Mouse (Mus musculus) CD4-positive, CD25-positive, alpha-beta regulatory T cell, adult 4 months (primary cell): ENCODE results near the gene Tubg2. TPM values are rescaled to one million over a fixed set of nuclear protein-coding genes. Genes with fewer than 3 reads are reported as not detected.
A peak's percentile ranks its signal among the peaks of the same experiment; 100 is the strongest.
"Not testable (repeated sequence)": the region's sequence is repeated elsewhere in the genome, so short reads cannot be mapped to it uniquely, and the experiment has no call there.

Experiments used
- ATAC-seq: one replicate; pipeline ENCODE4 v1.8.0; 2017
- polyA plus RNA-seq, 2 experiments: library from polyadenylated mRNA; unstranded; fragments of 100-300 nt; shearing (Covaris generic); gene quantifications; one replicate each; pipeline ENCODE4 v1.2.1; 2017

Gene Tubg2
- polyA plus RNA-seq = 1 to 10 TPM; 1.4 to 3.5 TPM

GRCm38 (mm10) chr11:101155728-101156371 lies at the start of gene Tubg2:
Gene Tubg2, plus strand, starts transcription at chr11:101155907.
- peak; percentile 71 for ATAC-seq

DNA sequence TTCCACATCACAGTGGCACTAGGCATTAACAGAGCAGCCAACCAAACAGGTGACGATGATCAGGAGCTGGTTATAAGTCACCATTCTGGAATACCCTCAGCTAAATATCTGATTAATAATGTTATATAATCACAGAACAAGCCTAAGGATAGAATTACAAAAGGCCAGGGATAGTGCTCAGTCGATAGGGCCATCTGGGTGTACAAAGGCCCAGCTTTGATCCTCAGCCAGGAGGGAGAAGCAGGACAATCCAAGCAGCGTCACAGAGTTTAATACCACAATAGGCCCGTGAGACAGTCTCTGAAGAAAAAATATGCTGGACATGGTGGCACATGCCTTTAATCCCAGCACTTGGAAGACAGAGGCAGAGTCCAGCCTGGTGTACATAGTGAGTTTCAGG lies 46.4 kb upstream of the Tubg2 start:
- ATAC-seq = no peak

- ATAC-seq = no peak
These were observed 45.0 kb upstream of the Tubg2 start for GRCm38 (mm10) chr11:101110708-101111107.

- no peak for ATAC-seq
These were observed 44.5 kb upstream of the Tubg2 start for GRCm38 (mm10) chr11:101111178-101111577.

- no peak for ATAC-seq
These were observed 43.5 kb upstream of the Tubg2 start for GRCm38 (mm10) chr11:101112186-101112585.

DNA sequence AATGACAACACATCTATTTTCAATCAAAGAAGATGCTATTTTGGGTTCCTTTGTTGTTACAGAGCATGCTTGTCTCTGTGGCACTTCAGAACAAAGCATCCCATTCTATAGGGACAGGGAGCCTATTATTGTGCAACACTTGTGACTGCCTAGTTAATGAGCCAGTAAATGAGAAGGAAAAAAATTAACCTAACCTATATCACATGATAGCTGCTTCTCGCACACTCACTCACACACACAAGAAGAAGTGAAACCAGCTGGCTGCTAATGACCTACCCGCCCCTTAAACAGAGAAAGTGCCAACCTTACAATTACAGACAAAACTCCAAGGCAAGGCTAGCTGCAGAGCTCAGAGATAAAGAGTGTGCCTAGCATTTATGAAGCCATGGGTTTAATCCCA lies 40.1 kb upstream of the Tubg2 start:
- ATAC-seq = no peak

DNA sequence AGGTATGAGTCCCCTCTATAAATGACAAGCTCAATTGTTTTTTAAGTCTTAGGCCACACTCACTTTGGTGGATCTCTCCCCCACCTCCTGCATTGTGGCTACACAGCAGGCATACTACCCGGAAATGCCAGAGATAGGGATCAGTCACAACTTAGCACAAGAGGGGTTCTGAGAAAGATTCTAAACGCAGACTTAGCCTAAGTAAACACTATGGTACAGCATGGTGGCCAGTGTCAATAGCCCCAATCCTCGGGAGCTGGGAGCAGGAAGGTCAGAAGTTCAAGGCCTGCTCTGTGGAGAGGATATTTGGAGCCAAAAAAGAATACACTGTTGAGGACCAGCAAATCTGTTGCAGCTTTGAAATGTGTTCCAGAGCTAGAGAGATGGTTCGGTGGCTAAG lies 37.6 kb upstream of the Tubg2 start:
- no peak for ATAC-seq

- peak; percentile 30 for ATAC-seq
These were observed 36.5 kb upstream of the Tubg2 start for GRCm38 (mm10) chr11:101119131-101119760.

- ATAC-seq = peak; percentile 94
These were observed 35.8 kb upstream of the Tubg2 start, which contains the start of the genes Retreg3 and Tubg1 for GRCm38 (mm10) chr11:101119761-101120544. Gene Retreg3, minus strand, starts transcription at chr11:101119893. Gene Tubg1, plus strand, starts transcription at chr11:101119938.

- ATAC-seq = no peak
These were observed 35.0 kb upstream of the Tubg2 start for GRCm38 (mm10) chr11:101120545-101121188.

- not testable (repeated sequence) for ATAC-seq
These were observed 31.2 kb upstream of the Tubg2 start for GRCm38 (mm10) chr11:101124494-101124893.

- ATAC-seq = not testable (repeated sequence)
These were observed 30.7 kb upstream of the Tubg2 start for GRCm38 (mm10) chr11:101125008-101125407.

GRCm38 (mm10) chr11:101127075-101127474 lies 28.6 kb upstream of the Tubg2 start:
- ATAC-seq = no peak

- ATAC-seq = no peak
These were observed 26.6 kb upstream of the Tubg2 start for GRCm38 (mm10) chr11:101128996-101129577.

DNA sequence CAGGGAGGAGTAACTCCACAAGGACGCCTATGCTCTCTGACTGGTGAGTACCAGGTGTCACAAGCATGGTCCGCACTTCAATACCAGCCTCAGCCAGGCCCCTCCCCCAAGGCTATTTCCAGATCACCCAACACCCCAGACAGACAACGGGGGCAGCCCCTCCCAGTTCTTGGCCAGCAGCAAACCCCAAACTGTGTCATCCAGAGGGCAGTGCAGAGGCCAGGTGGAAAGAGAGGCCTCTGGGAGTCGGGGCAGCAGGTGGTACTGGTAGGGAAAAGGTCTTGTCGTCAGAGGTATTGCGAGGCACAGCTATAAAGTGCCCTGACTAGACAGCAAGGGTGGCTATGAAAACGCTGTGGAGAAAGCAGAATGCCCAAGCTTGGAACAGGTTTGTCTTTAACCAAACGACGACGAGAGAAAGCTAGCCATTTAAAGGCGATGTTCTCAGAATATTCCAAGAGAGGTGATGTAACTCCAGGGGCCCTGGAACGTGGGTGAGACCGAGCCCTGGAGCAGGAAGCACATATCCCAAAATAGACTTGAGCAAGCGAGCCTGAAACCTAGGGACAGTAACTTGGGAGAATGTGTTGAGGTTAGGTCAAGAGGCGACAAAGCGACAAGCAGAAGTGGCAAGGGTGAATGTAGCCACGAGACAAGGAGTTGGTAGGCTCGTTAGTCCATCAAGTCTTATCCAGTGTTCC lies 25.5 kb upstream of the Tubg2 start:
- ATAC-seq = no peak

- ATAC-seq = no peak
These were observed 24.5 kb upstream of the Tubg2 start for GRCm38 (mm10) chr11:101131187-101131586.

- no peak for ATAC-seq
These were observed 24.0 kb upstream of the Tubg2 start for GRCm38 (mm10) chr11:101131701-101132100.

DNA sequence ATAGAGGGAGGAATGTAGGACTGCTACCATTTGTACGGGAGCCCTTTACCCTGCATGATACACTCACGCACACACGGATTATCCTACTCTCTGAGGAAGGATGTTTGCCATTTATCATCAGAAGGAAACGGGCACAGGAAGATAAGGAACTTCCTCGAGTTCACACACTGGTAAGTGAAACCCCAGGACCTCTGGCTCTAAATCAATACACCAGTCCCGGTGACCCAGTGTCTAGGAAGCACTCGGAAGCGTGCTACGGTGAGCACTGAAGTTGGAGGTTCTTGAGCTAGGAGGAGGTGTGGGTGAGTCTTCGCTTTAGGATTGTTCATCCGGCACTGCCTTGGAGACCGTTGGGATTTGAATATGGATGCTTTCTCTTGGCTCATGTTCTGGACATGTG lies 22.7 kb upstream of the Tubg2 start:
- no peak for ATAC-seq

GRCm38 (mm10) chr11:101134217-101134865 lies 21.4 kb upstream of the Tubg2 start:
- ATAC-seq = no peak

GRCm38 (mm10) chr11:101137000-101137399 lies 18.7 kb upstream of the Tubg2 start:
- no peak for ATAC-seq

- ATAC-seq = no peak
These were observed 17.0 kb upstream of the Tubg2 start for GRCm38 (mm10) chr11:101138536-101139181.
